Mouse (Mus musculus) lung, embryonic 16.5 days (tissue): ENCODE measurements at regions not wholly inside any gene's neighbourhood (a gene's known extent, or its start where the extent isn't known, plus 50 kb on each side); places are given as distances from the start of the nearest gene placed in this dataset.

Experiments
- ATAC-seq: fragments of 200-750 bp; cut with Nextera tagmentation; 2 replicates; pipeline ENCODE4 v1.8.0; 2017; ENCODE audit warnings: low read depth, mild to moderate bottlenecking, moderate library complexity
- H3K27ac ChIP-seq: fragments of 300-500 bp; sonication (generic); 2 replicates; pipeline ENCODE4 v1.5.1; 2014; ENCODE audit warnings: mild to moderate bottlenecking, control low read depth, low read length
- H3K27me3 ChIP-seq: fragments of 300-500 bp; sonication (generic); 2 replicates; pipeline ENCODE4 v1.6.1; 2014; ENCODE audit warnings: low read depth, low read length, mixed read lengths; ENCODE audit not compliant: control insufficient read depth, insufficient read depth
- H3K36me3 ChIP-seq: fragments of 300-500 bp; sonication (generic); 2 replicates; pipeline ENCODE4 v1.6.1; 2014; ENCODE audit warnings: low read length; ENCODE audit not compliant: control insufficient read depth, insufficient read depth
- H3K4me1 ChIP-seq: fragments of 300-500 bp; sonication (generic); replicated peaks from 2 replicates; pipeline ENCODE4 v1.6.1; 2014; ENCODE audit warnings: low read length, mixed read lengths; ENCODE audit not compliant: control insufficient read depth, insufficient read depth
- H3K4me2 ChIP-seq: fragments of 300-500 bp; sonication (generic); 2 replicates; pipeline ENCODE4 v1.6.1; 2014; ENCODE audit warnings: low read depth, low read length, control low read depth
- H3K4me3 ChIP-seq: fragments of 300-500 bp; sonication (generic); 2 replicates; pipeline ENCODE4 v1.5.1; 2014; ENCODE audit warnings: mild to moderate bottlenecking, low read length, control low read depth
- H3K9ac ChIP-seq: fragments of 300-500 bp; sonication (generic); 2 replicates; pipeline ENCODE4 v1.6.1; 2014; ENCODE audit warnings: low read length, control low read depth
- H3K9me3 ChIP-seq: fragments of 300-500 bp; sonication (generic); 2 replicates; pipeline ENCODE4 v1.6.1; 2016; ENCODE audit warnings: low read length; ENCODE audit not compliant: control insufficient read depth
- WGBS: fragments of 180-500 bp; shearing (Covaris S2); extraction: QIAGEN DNeasy Blood & Tissue Kit; methylation state at CpG from one replicate; pipeline ENCODE4 v1.1.7; 2014; 5-methylcytosine and 5-hydroxymethylcytosine counted together

DNA sequence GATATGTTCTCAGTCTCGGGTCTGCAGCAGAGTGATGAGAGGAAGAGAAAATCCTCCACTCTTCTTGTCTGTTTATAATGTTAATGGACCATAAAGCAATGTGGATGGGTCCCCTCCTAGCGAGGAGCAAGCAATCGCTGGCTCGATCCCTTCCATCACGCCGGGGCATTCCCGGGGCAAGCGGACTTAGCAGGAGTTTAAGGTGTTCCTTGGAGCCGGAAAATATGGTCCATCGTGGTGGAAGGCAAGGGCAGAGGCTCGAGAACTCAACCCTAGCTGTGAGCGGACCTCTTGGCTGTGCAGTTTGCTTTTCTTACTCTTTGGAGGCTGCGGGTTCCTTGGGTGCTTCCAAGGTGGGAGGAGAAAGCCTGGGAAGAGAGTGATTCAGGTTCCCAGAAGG lies 127.1 kb upstream of the Dpyd start:
- Histone ChIP-seq H3K9me3 (no peaks in the 10 kb centered on the region), H3K27me3 (peaks cover 38% of the 10 kb centered on the region), H3K4me3 (0 out of 2 replicates have a peak overlapping the region, but pooled peaks have one; percentile 2), H3K4me1 (peaks cover 12% of the 10 kb centered on the region), H3K4me2 (peak overlapping the region; percentile 69), H3K27ac (no peak overlapping the region), H3K36me3 (no peaks in the 10 kb centered on the region), H3K9ac (no peak overlapping the region)
- ATAC-seq = no peak
- 3% methylated on average over 13 of the region's 13 CpGs for WGBS

- peaks cover 34% of the 10 kb centered on the region for H3K27me3 ChIP-seq
- no peak overlapping the region for H3K4me3 ChIP-seq
- ATAC-seq = no peak
- H3K36me3 ChIP-seq = no peaks in the 10 kb centered on the region
- WGBS = 8% methylated on average over 9 of the region's 9 CpGs
- H3K9me3 ChIP-seq = no peaks in the 10 kb centered on the region
- peaks cover 8% of the 10 kb centered on the region for H3K4me1 ChIP-seq
- no peak overlapping the region for H3K9ac ChIP-seq
- no peak overlapping the region for H3K27ac ChIP-seq
- no peak overlapping the region for H3K4me2 ChIP-seq
Observed at GRCm38 (mm10) chr3:118435248-118435647, 126.7 kb upstream of the Dpyd start.

GRCm38 (mm10) chr3:118443742-118444332 lies 118.1 kb upstream of the Dpyd start:
- no peak overlapping the region for H3K9ac ChIP-seq
- H3K4me1 ChIP-seq = no peaks in the 10 kb centered on the region
- no peak overlapping the region for H3K27ac ChIP-seq
- no peaks in the 10 kb centered on the region for H3K36me3 ChIP-seq
- no peak overlapping the region for H3K4me2 ChIP-seq
- no peaks in the 10 kb centered on the region for H3K9me3 ChIP-seq
- peak; percentile 61; the same call in 1 of the 2 replicates for ATAC-seq
- 35% methylated on average over 8 of the region's 8 CpGs for WGBS
- no peaks in the 10 kb centered on the region for H3K27me3 ChIP-seq
- H3K4me3 ChIP-seq = no peak overlapping the region

- no peak overlapping the region for H3K9ac ChIP-seq
- H3K4me3 ChIP-seq = no peak overlapping the region
- H3K27me3 ChIP-seq = no peaks in the 10 kb centered on the region
- no peak for ATAC-seq
- no peaks in the 10 kb centered on the region for H3K4me1 ChIP-seq
- H3K36me3 ChIP-seq = no peaks in the 10 kb centered on the region
- no peak overlapping the region for H3K27ac ChIP-seq
- H3K9me3 ChIP-seq = no peaks in the 10 kb centered on the region
- WGBS = 83% methylated on average over 4 of the region's 4 CpGs
- no peak overlapping the region for H3K4me2 ChIP-seq
Observed at GRCm38 (mm10) chr3:118445360-118445759, 116.6 kb upstream of the Dpyd start.

DNA sequence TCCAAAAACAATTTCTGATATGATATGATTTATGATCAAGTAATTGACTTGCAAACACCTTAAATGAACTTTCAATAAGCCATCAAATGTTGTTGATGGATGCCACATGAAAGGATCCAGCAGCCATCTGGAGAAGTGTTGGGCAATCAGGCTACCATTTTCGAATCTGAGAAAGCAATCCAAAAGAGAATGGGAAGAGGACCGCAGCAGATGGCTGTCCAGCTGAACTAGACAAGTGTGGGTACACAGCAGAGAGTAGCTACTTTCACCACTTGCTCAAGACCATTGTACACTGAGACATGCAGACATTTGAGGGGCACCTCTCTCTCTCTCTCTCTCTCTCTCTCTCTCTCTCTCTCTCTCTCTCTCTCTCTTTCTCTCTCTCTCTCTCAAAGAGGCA lies 102.3 kb upstream of the Dpyd start:
- Histone ChIP-seq H3K27ac (no peak overlapping the region), H3K4me2 (no peak overlapping the region), H3K9ac (no peak overlapping the region), H3K4me3 (no peak overlapping the region), H3K9me3 (no peaks in the 10 kb centered on the region), H3K27me3 (no peaks in the 10 kb centered on the region), H3K36me3 (no peaks in the 10 kb centered on the region), H3K4me1 (no peaks in the 10 kb centered on the region)
- 77% methylated on average over 2 of the region's 2 CpGs for WGBS
- no peak for ATAC-seq

GRCm38 (mm10) chr3:118465611-118466010 lies 96.3 kb upstream of the Dpyd start:
- 87% methylated on average over 2 of the region's 2 CpGs for WGBS
- Histone ChIP-seq H3K27ac (no peak overlapping the region), H3K9me3 (no peaks in the 10 kb centered on the region), H3K4me1 (no peaks in the 10 kb centered on the region), H3K27me3 (no peaks in the 10 kb centered on the region), H3K4me3 (no peak overlapping the region), H3K4me2 (no peak overlapping the region), H3K9ac (no peak overlapping the region), H3K36me3 (no peaks in the 10 kb centered on the region)
- no peak for ATAC-seq

DNA sequence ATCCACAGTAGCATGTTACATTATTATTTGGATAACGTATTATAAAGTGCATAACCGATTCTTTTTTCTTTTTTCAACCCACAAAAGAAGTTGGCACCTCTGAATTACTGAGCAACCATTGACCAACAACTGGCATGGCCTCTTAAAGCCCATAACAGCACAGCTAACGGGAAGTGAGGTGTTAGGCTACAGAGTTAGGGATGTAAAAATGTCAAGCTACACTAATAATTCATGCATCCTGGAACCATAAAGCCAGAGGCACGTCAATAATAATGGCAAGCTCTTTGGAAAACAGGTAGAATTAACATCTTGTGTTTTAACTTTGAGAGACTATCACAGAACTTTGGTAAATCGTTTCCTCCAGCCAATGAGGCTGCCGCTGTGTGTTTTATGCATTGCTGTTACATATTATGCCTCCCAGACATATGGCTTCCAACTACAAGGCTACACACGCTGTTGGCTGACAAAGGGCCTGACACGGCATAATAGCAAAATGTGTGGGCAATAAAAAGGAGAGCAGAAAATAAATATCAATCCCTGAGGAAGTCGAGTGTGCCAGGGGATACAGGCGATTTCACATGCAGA lies 89.6 kb upstream of the Dpyd start:
- Histone ChIP-seq H3K36me3 (no peaks in the 10 kb centered on the region), H3K27me3 (no peaks in the 10 kb centered on the region), H3K4me1 (no peaks in the 10 kb centered on the region), H3K4me3 (no peak overlapping the region), H3K4me2 (no peak overlapping the region), H3K9me3 (no peaks in the 10 kb centered on the region), H3K9ac (no peak overlapping the region), H3K27ac (no peak overlapping the region)
- WGBS = 75% methylated on average over 10 of the region's 10 CpGs
- ATAC-seq = no peak

- H3K4me1 ChIP-seq = no peaks in the 10 kb centered on the region
- H3K36me3 ChIP-seq = no peaks in the 10 kb centered on the region
- 77% methylated on average over 8 of the region's 8 CpGs for WGBS
- H3K4me3 ChIP-seq = no peak overlapping the region
- H3K4me2 ChIP-seq = no peak overlapping the region
- H3K27ac ChIP-seq = no peak overlapping the region
- no peaks in the 10 kb centered on the region for H3K27me3 ChIP-seq
- no peaks in the 10 kb centered on the region for H3K9me3 ChIP-seq
- ATAC-seq = no peak
- no peak overlapping the region for H3K9ac ChIP-seq
Observed at GRCm38 (mm10) chr3:118478065-118478464, 83.9 kb upstream of the Dpyd start.

DNA sequence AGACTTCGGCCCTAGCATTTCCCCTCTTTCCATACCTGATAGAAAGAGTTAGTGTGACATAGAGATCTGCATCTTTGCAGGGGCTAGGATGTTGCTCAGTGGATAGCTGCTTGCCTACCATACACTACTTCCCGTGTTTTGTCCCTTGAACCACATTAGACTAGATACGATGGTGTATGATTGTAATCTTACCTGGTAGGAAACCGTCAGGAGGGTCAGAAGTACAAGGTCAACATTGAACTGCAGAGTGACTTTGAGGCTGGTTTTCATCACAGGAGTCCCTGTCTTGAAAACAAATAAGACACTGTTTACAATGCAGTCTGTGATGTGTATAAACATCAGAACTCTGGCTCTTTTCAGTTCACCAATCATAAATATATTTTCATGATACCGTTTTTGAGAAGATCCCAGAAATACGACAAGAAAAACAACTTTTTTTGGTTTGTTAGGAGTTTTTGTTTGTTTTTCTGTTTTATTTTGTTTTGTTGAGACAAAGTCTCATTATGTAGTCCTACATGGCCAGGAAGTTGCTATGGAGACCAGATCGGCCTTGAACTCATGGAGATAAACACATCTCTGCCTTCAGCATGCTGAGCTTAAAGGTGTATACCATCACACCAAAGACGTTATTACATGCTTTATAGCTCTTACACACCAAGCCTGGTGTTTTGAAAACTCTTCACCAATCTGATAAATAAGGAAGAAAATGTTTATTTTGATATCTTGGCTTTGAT lies 81.2 kb upstream of the Dpyd start:
- no peaks in the 10 kb centered on the region for H3K27me3 ChIP-seq
- no peaks in the 10 kb centered on the region for H3K4me1 ChIP-seq
- no peak overlapping the region for H3K4me3 ChIP-seq
- H3K36me3 ChIP-seq = no peaks in the 10 kb centered on the region
- no peaks in the 10 kb centered on the region for H3K9me3 ChIP-seq
- no peak overlapping the region for H3K9ac ChIP-seq
- no peak overlapping the region for H3K27ac ChIP-seq
- no peak overlapping the region for H3K4me2 ChIP-seq
- 54% methylated on average over 8 of the region's 8 CpGs for WGBS
- ATAC-seq = no peak
